Mouse (Mus musculus) G1E (cell line): ENCODE measurements around the gene Ltbp1.

ENCODE experiments used
- CTCF ChIP-seq: IDR thresholded peaks from 2 replicates; pipeline ENCODE4 v1.5.1; 2012; ENCODE audit warnings: low read depth, low read length, inconsistent platforms, mixed read lengths
- POLR2AphosphoS5 ChIP-seq: IDR thresholded peaks from 2 replicates; pipeline ENCODE4 v1.6.1; 2012; ENCODE audit warnings: low read depth, low read length, inconsistent platforms; ENCODE audit not compliant: insufficient replicate concordance

GRCm38 (mm10) chr17:75171659-75172058 lies 166.3 kb downstream of the Ltbp1 start:
- TF ChIP-seq POLR2AphosphoS5, result no peak
- no peak for TF ChIP-seq CTCF
